Mouse (Mus musculus): ENCODE results near the gene Adh6a.

- TF ChIP-seq CTCF (IDR thresholded peaks at IDR 0.05) = no peak
- no peak for TF ChIP-seq EP300 (IDR thresholded peaks at IDR 0.05)
Measured at GRCm38 (mm10) chr3:138282556-138282955, 30.5 kb upstream of the Adh6a start.
